Mouse (Mus musculus) neural tube, embryonic 13.5 days (tissue): ENCODE data around the gene Lrrc26. TPM values are rescaled to one million over a fixed set of nuclear protein-coding genes. Genes with fewer than 3 reads are reported as not detected.
A peak's percentile ranks its signal among the peaks of the same experiment; 100 is the strongest.
"Not testable (repeated sequence)": the region's sequence is repeated elsewhere in the genome, so short reads cannot be mapped to it uniquely, and the experiment has no call there.

Experiments
- ATAC-seq: fragments of 200-750 bp; cut with Nextera tagmentation; 2 replicates; pipeline ENCODE4 v1.8.0; 2017; ENCODE audit warnings: low read depth, mild to moderate bottlenecking, moderate TSS enrichment, moderate library complexity
- H3K27ac ChIP-seq: fragments of 300-500 bp; sonication (generic); replicated peaks from 2 replicates; pipeline ENCODE4 v1.5.1; 2015; ENCODE audit warnings: moderate library complexity, mild to moderate bottlenecking, inconsistent platforms
- H3K27me3 ChIP-seq: fragments of 300-500 bp; sonication (generic); 2 replicates; pipeline ENCODE4 v1.6.1; 2015; ENCODE audit warnings: mild to moderate bottlenecking, inconsistent platforms
- H3K36me3 ChIP-seq: fragments of 300-500 bp; sonication (generic); 2 replicates; pipeline ENCODE4 v1.6.1; 2015; ENCODE audit warnings: mild to moderate bottlenecking, inconsistent platforms
- H3K4me1 ChIP-seq: fragments of 300-500 bp; sonication (generic); replicated peaks from 2 replicates; pipeline ENCODE4 v1.6.1; 2015; ENCODE audit warnings: inconsistent platforms
- H3K4me2 ChIP-seq: fragments of 300-500 bp; sonication (generic); 2 replicates; pipeline ENCODE4 v1.6.1; 2015; ENCODE audit warnings: inconsistent platforms, mild to moderate bottlenecking, moderate library complexity
- H3K4me3 ChIP-seq: fragments of 300-500 bp; sonication (generic); 2 replicates; pipeline ENCODE4 v1.5.1; 2015; ENCODE audit warnings: mild to moderate bottlenecking, inconsistent platforms
- H3K9ac ChIP-seq: fragments of 300-500 bp; sonication (generic); 2 replicates; pipeline ENCODE4 v1.6.1; 2015; ENCODE audit warnings: moderate library complexity, mild to moderate bottlenecking, inconsistent platforms
- H3K9me3 ChIP-seq: fragments of 300-500 bp; sonication (generic); 2 replicates; pipeline ENCODE4 v1.6.1; 2016; ENCODE audit warnings: inconsistent platforms
- WGBS: fragments of 180-500 bp; shearing (Covaris S2); methylation state at CpG from one replicate; pipeline ENCODE4 v1.1.7; 2015; 5-methylcytosine and 5-hydroxymethylcytosine counted together
- polyA plus RNA-seq: library from polyadenylated mRNA; unstranded; fragments of >200 nt; fragmentation: Nextera tagmentation; extraction: Ambion mirVana; gene quantifications from 2 replicates; pipeline ENCODE4 v1.2.1, GENCODE M21; 2015

Gene Lrrc26
- not detected in 2 replicates for polyA plus RNA-seq

GRCm38 (mm10) chr2:25289651-25290050 is at the start of gene Lrrc26:
Lrrc26 (plus strand) TSS chr2:25289915.
- Histone ChIP-seq H3K36me3 (peaks cover 17% of the 10 kb centered on the region), H3K27me3 (peaks cover 71% of the 10 kb centered on the region), H3K4me3 (peak within 1 kb of the TSS; percentile 19), H3K9me3 (no peaks in the 10 kb centered on the region), H3K27ac (no peak within 1 kb of the TSS), H3K4me1 (peaks cover 39% of the 10 kb centered on the region), H3K9ac (peak within 1 kb of the TSS; percentile 49), H3K4me2 (peak within 1 kb of the TSS; percentile 44)
- ATAC-seq, result no peak
- WGBS, result 10% methylated on average over 11 of the region's 11 CpGs

- Histone ChIP-seq H3K9ac (peak overlapping the region; percentile 87), H3K27me3 (peaks cover 11% of the 10 kb centered on the region), H3K4me1 (peaks cover 33% of the 10 kb centered on the region), H3K4me3 (peak overlapping the region; percentile 67), H3K9me3 (no peaks in the 10 kb centered on the region), H3K27ac (peak overlapping the region; percentile 69), H3K36me3 (peaks cover 12% of the 10 kb centered on the region; the same call in 1 of the 2 replicates), H3K4me2 (peak overlapping the region; percentile 85)
- ATAC-seq, result peak; percentile 2; the same call in 1 of the 2 replicates
- 53% methylated on average over 8 of the region's 8 CpGs for WGBS
Observed at GRCm38 (mm10) chr2:25240310-25240709, 49.4 kb upstream of the Lrrc26 start.

- H3K36me3 ChIP-seq, result peaks cover 18% of the 10 kb centered on the region
- no peaks in the 10 kb centered on the region for H3K9me3 ChIP-seq
- 1% methylated on average over 29 of the region's 29 CpGs for WGBS
- peak overlapping the region; percentile 67 for H3K4me3 ChIP-seq
- ATAC-seq, result peak; percentile 80
- H3K9ac ChIP-seq, result peak overlapping the region; percentile 87
- peaks cover 33% of the 10 kb centered on the region for H3K4me1 ChIP-seq
- H3K4me2 ChIP-seq, result peak overlapping the region; percentile 85
- peak overlapping the region; percentile 69 for H3K27ac ChIP-seq
- H3K27me3 ChIP-seq, result peaks cover 11% of the 10 kb centered on the region
Observed at GRCm38 (mm10) chr2:25240723-25241437, 48.8 kb upstream of the Lrrc26 start.

GRCm38 (mm10) chr2:25241438-25241775 is 48.3 kb upstream of the Lrrc26 start:
- Histone ChIP-seq H3K9me3 (no peaks in the 10 kb centered on the region), H3K4me3 (peak overlapping the region; percentile 67), H3K27ac (peak overlapping the region; percentile 69), H3K4me1 (peaks cover 33% of the 10 kb centered on the region), H3K4me2 (peak overlapping the region; percentile 85), H3K9ac (peak overlapping the region; percentile 87), H3K36me3 (peaks cover 23% of the 10 kb centered on the region), H3K27me3 (peaks cover 11% of the 10 kb centered on the region)
- 22% methylated on average over 6 of the region's 6 CpGs for WGBS
- ATAC-seq, result peak; percentile 45

GRCm38 (mm10) chr2:25242101-25242506 is 47.6 kb upstream of the Lrrc26 start, which contains the start of the genes Rnf208 and Cysrt1:
Rnf208 (plus strand) TSS chr2:25242255.
Cysrt1 (minus strand) TSS chr2:25242452.
- Histone ChIP-seq H3K4me3 (peak within 1 kb of the TSS; percentile 67), H3K4me1 (peaks cover 33% of the 10 kb centered on the region), H3K27me3 (peaks cover 11% of the 10 kb centered on the region), H3K27ac (peak within 1 kb of the TSS; percentile 69), H3K9me3 (no peaks in the 10 kb centered on the region), H3K36me3 (peaks cover 30% of the 10 kb centered on the region), H3K4me2 (peak within 1 kb of the TSS; percentile 85), H3K9ac (peak within 1 kb of the TSS; percentile 87)
- WGBS, result 0% methylated on average over 55 of the region's 59 CpGs
- ATAC-seq, result peak; percentile 47

- Histone ChIP-seq H3K27me3 (peaks cover 11% of the 10 kb centered on the region; the same call in 1 of the 2 replicates), H3K36me3 (peaks cover 41% of the 10 kb centered on the region), H3K27ac (no peak overlapping the region), H3K4me3 (peak overlapping the region; percentile 67), H3K9me3 (no peaks in the 10 kb centered on the region), H3K4me1 (peaks cover 33% of the 10 kb centered on the region), H3K4me2 (peak overlapping the region; percentile 85), H3K9ac (peak overlapping the region; percentile 87)
- no peak for ATAC-seq
- 77% methylated on average over 8 of the region's 8 CpGs for WGBS
Observed at GRCm38 (mm10) chr2:25243342-25243741, 46.4 kb upstream of the Lrrc26 start.

GRCm38 (mm10) chr2:25244144-25244543 is 45.6 kb upstream of the Lrrc26 start:
- Histone ChIP-seq H3K27me3 (peaks cover 11% of the 10 kb centered on the region; the same call in 1 of the 2 replicates), H3K27ac (no peak overlapping the region)
- WGBS, result 90% methylated on average over 4 of the region's 4 CpGs

GRCm38 (mm10) chr2:25246183-25247072 is 43.3 kb upstream of the Lrrc26 start, which contains the start of gene AL732309.1:
AL732309.1 (minus strand) TSS chr2:25246863.
- peaks cover 21% of the 10 kb centered on the region for H3K4me1 ChIP-seq
- H3K4me3 ChIP-seq, result no peak within 1 kb of the TSS
- no peak within 1 kb of the TSS for H3K9ac ChIP-seq
- H3K9me3 ChIP-seq, result no peaks in the 10 kb centered on the region
- ATAC-seq, result no peak
- H3K27ac ChIP-seq, result no peak within 1 kb of the TSS
- no peak within 1 kb of the TSS for H3K4me2 ChIP-seq
- 92% methylated on average over 10 of the region's 10 CpGs for WGBS
- peaks cover 7% of the 10 kb centered on the region; the same call in 1 of the 2 replicates for H3K27me3 ChIP-seq
- H3K36me3 ChIP-seq, result peaks cover 72% of the 10 kb centered on the region

More at GRCm38 (mm10) chr2:25244144-25244543, 45.6 kb upstream of the Lrrc26 start:
- no peaks in the 10 kb centered on the region for H3K9me3 ChIP-seq
- H3K9ac ChIP-seq, result no peak overlapping the region
- H3K4me1 ChIP-seq, result peaks cover 33% of the 10 kb centered on the region
- H3K4me3 ChIP-seq, result no peak overlapping the region
- H3K4me2 ChIP-seq, result no peak overlapping the region
- peaks cover 49% of the 10 kb centered on the region for H3K36me3 ChIP-seq
- no peak for ATAC-seq

- H3K36me3 ChIP-seq, result peaks cover 59% of the 10 kb centered on the region
- 85% methylated on average over 1 of the region's 1 CpGs for WGBS
- no peak for ATAC-seq
Observed at GRCm38 (mm10) chr2:25252331-25252730, 37.4 kb upstream of the Lrrc26 start.

GRCm38 (mm10) chr2:25255284-25255779 is 34.4 kb upstream of the Lrrc26 start, which contains the start of gene Tmem203:
Tmem203 (plus strand) TSS chr2:25255439.
- WGBS, result under 1% methylated on average over 39 of the region's 39 CpGs

More at GRCm38 (mm10) chr2:25252331-25252730, 37.4 kb upstream of the Lrrc26 start:
- H3K27me3 ChIP-seq, result no peaks in the 10 kb centered on the region
- H3K4me3 ChIP-seq, result no peak overlapping the region
- H3K4me2 ChIP-seq, result no peak overlapping the region
- H3K27ac ChIP-seq, result no peak overlapping the region
- no peaks in the 10 kb centered on the region for H3K9me3 ChIP-seq
- peaks cover 25% of the 10 kb centered on the region for H3K4me1 ChIP-seq
- no peak overlapping the region for H3K9ac ChIP-seq

GRCm38 (mm10) chr2:25256443-25257109 is 33.1 kb upstream of the Lrrc26 start:
- Histone ChIP-seq H3K36me3 (peaks cover 18% of the 10 kb centered on the region), H3K9ac (peak overlapping the region; percentile 88), H3K4me2 (peak overlapping the region; percentile 100), H3K4me1 (peaks cover 25% of the 10 kb centered on the region), H3K4me3 (peak overlapping the region; percentile 79)
- H3K27ac ChIP-seq, H3K9me3 ChIP-seq, ATAC-seq, H3K27me3 ChIP-seq: not testable (repeated sequence)
- WGBS, result 59% methylated on average over 12 of the region's 12 CpGs

More at GRCm38 (mm10) chr2:25255284-25255779, 34.4 kb upstream of the Lrrc26 start, which contains the start of gene Tmem203:
- H3K9ac ChIP-seq, result peak within 1 kb of the TSS; percentile 88
- peak; percentile 87 for ATAC-seq
- no peaks in the 10 kb centered on the region for H3K9me3 ChIP-seq
- peak within 1 kb of the TSS; percentile 81 for H3K27ac ChIP-seq
- H3K36me3 ChIP-seq, result peaks cover 31% of the 10 kb centered on the region
- H3K4me3 ChIP-seq, result peak within 1 kb of the TSS; percentile 79
- peak within 1 kb of the TSS; percentile 100 for H3K4me2 ChIP-seq
- H3K27me3 ChIP-seq, result no peaks in the 10 kb centered on the region
- H3K4me1 ChIP-seq, result peaks cover 25% of the 10 kb centered on the region
